Mouse (Mus musculus) neural tube, embryonic 10.5 days (tissue): ENCODE measurements around the gene Mcoln2.

ENCODE experiments used
- DNase-seq: peaks from one replicate; pipeline ENCODE4 v3.0.0-alpha.2; 2017; ENCODE audit warnings: low spot score; ENCODE audit errors: extremely low spot score

The Mcoln2 gene

GRCm38 (mm10) chr3:146145501-146145900 lies 4.1 kb upstream of the Mcoln2 start:
- DNase-seq, result no peak

GRCm38 (mm10) chr3:146146131-146146530 lies 3.5 kb upstream of the Mcoln2 start:
- no peak for DNase-seq

- peak; percentile 39 for DNase-seq
These were observed 396 bp downstream of the Mcoln2 start for GRCm38 (mm10) chr3:146150058-146150400.

- DNase-seq, result peak; percentile 31
These were observed 927 bp downstream of the Mcoln2 start for GRCm38 (mm10) chr3:146150560-146150959.

- DNase-seq, result no peak
These were observed 1.7 kb downstream of the Mcoln2 start for GRCm38 (mm10) chr3:146151328-146151727.

GRCm38 (mm10) chr3:146151755-146152154 lies 2.1 kb downstream of the Mcoln2 start:
- no peak for DNase-seq

GRCm38 (mm10) chr3:146152348-146152747 lies 2.7 kb downstream of the Mcoln2 start:
- DNase-seq, result no peak

GRCm38 (mm10) chr3:146152913-146153312 lies 3.3 kb downstream of the Mcoln2 start:
- DNase-seq, result no peak

- DNase-seq, result peak; percentile 45
These were observed 4.4 kb downstream of the Mcoln2 start for GRCm38 (mm10) chr3:146153862-146154611.

GRCm38 (mm10) chr3:146155628-146156576 lies 6.3 kb downstream of the Mcoln2 start:
- DNase-seq, result no peak

GRCm38 (mm10) chr3:146156811-146157210 lies 7.2 kb downstream of the Mcoln2 start:
- no peak for DNase-seq

- DNase-seq, result no peak
These were observed 8.4 kb downstream of the Mcoln2 start for GRCm38 (mm10) chr3:146158039-146158438.

GRCm38 (mm10) chr3:146159360-146159759 lies 9.7 kb downstream of the Mcoln2 start:
- no peak for DNase-seq

- no peak for DNase-seq
These were observed 12.6 kb downstream of the Mcoln2 start for GRCm38 (mm10) chr3:146162197-146162596.

GRCm38 (mm10) chr3:146169356-146169755 lies 19.7 kb downstream of the Mcoln2 start:
- DNase-seq, result no peak

GRCm38 (mm10) chr3:146173030-146173429 lies 23.4 kb downstream of the Mcoln2 start:
- DNase-seq, result no peak

- no peak for DNase-seq
These were observed 24.6 kb downstream of the Mcoln2 start for GRCm38 (mm10) chr3:146174215-146174614.

- DNase-seq, result no peak
These were observed 27.7 kb downstream of the Mcoln2 start for GRCm38 (mm10) chr3:146177295-146177694.

- DNase-seq, result peak; percentile 84
These were observed 28.3 kb downstream of the Mcoln2 start for GRCm38 (mm10) chr3:146177748-146178582.

GRCm38 (mm10) chr3:146180341-146180740 lies 30.7 kb downstream of the Mcoln2 start:
- no peak for DNase-seq

- DNase-seq, result peak; percentile 68
These were observed 31.4 kb downstream of the Mcoln2 start for GRCm38 (mm10) chr3:146180986-146181385.
